Mouse (Mus musculus): Measurements from ENCODE around the gene Cryzl2.

DNA sequence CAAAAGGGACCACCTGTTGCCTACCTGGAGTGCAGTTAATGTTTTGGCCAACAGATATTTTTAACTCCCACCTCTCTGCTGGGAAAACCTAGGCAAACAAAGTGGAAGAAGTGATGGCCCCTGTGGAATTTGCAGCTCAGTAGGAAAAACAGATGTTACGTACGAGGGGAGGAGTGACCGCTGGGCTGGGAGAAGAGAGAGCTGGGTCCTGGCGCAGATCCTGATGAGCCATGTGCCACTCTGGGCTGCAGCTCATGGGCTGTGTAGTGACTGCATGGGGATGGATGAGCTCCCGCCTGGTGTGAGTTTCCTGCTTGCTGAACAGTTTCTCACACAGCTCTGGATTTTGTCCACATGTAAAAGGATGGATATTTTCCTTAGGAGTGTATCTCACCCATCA lies 49.4 kb downstream of the Cryzl2 start:
- TF ChIP-seq CTCF (IDR thresholded peaks at IDR 0.05; ENCODE audit: low read depth) (no peak), EP300 (IDR thresholded peaks at IDR 0.05; ENCODE audit: low read depth) (no peak)

Measured in heart, postnatal 0 days (tissue).